Mouse (Mus musculus) ES-E14 (cell line): Measurements from ENCODE around the gene Mcl1. TPM values are rescaled to one million over a fixed set of nuclear protein-coding genes. Genes with fewer than 3 reads are reported as not detected.
"Not testable (repeated sequence)": the region's sequence is repeated elsewhere in the genome, so short reads cannot be mapped to it uniquely, and the experiment has no call there.

Experiments used
- DNase-seq: peaks from one replicate; pipeline ENCODE4 v3.0.0-alpha.2; 2013; ENCODE audit warnings: low read depth, low spot score
- H3K27ac ChIP-seq: 2 replicates; pipeline ENCODE4 v1.5.1; 2012; ENCODE audit warnings: low read depth, mild to moderate bottlenecking, low read length, moderate library complexity, mixed read lengths; ENCODE audit not compliant: poor library complexity, insufficient read depth, severe bottlenecking
- H3K36me3 ChIP-seq: 2 replicates; pipeline ENCODE4 v1.6.1; 2012; ENCODE audit warnings: mild to moderate bottlenecking, low read length, moderate library complexity, mixed read lengths; ENCODE audit not compliant: control insufficient read depth, poor library complexity, insufficient read depth, severe bottlenecking
- H3K4me1 ChIP-seq, 2 experiments: fragments of 150-350 bp in 1 of 2; sonication (generic) in 1 of 2; 2 replicates each; pipeline ENCODE4 v1.6.1; 2012; ENCODE audit warnings: low read length in 2 of 2, mild to moderate bottlenecking in 1 of 2, mixed read lengths in 1 of 2; ENCODE audit not compliant: control insufficient read depth in 2 of 2, insufficient read depth in 2 of 2, poor library complexity in 1 of 2
- H3K4me3 ChIP-seq, 2 experiments: fragments of 150-350 bp in 1 of 2; sonication (generic) in 1 of 2; 2 replicates each; pipeline ENCODE4 v1.5.1; 2012; ENCODE audit warnings: low read length in 2 of 2, low read depth in 1 of 2, mild to moderate bottlenecking in 1 of 2, mixed read lengths in 1 of 2; ENCODE audit not compliant: insufficient read depth in 1 of 2, poor library complexity in 1 of 2, severe bottlenecking in 1 of 2
- H3K9ac ChIP-seq: 2 replicates; pipeline ENCODE4 v1.6.1; 2012; ENCODE audit warnings: low read depth, mild to moderate bottlenecking, low read length, mixed read lengths; ENCODE audit not compliant: poor library complexity, insufficient read depth, severe bottlenecking
- H3K9me3 ChIP-seq: fragments of 150-350 bp; sonication (generic); 2 replicates; pipeline ENCODE4 v1.6.1; 2012; ENCODE audit warnings: low read depth, mild to moderate bottlenecking, low read length; ENCODE audit not compliant: control insufficient read depth, insufficient read depth
- CHD2 ChIP-seq: IDR thresholded peaks from 2 replicates; pipeline ENCODE4 v1.6.1; 2014; ENCODE audit warnings: mild to moderate bottlenecking, low read depth, low read length, inconsistent platforms
- HCFC1 ChIP-seq: IDR thresholded peaks from 2 replicates; pipeline ENCODE4 v1.6.1; 2012; ENCODE audit warnings: low read length, inconsistent platforms, borderline replicate concordance; ENCODE audit not compliant: insufficient read depth
- MAFK ChIP-seq: IDR thresholded peaks from 2 replicates; pipeline ENCODE4 v1.6.1; 2014; ENCODE audit warnings: mild to moderate bottlenecking, low read depth, low read length, inconsistent platforms; ENCODE audit not compliant: insufficient read depth
- ZC3H11A ChIP-seq: IDR thresholded peaks from 2 replicates; pipeline ENCODE4 v1.6.1; 2012; ENCODE audit warnings: low read depth, mild to moderate bottlenecking, inconsistent platforms, low read length, borderline replicate concordance
- ZNF384 ChIP-seq: IDR thresholded peaks from 2 replicates; pipeline ENCODE4 v1.6.1; 2012; ENCODE audit warnings: low read depth, low read length, inconsistent platforms
- in situ Hi-C, 2 experiments: fragments of 600-800 bp; cut with MboI; formaldehyde crosslinking; loops; one replicate each; pipeline ENCODE4 v1.15.1; 2025; ENCODE audit warnings: low sequenced_read_pairs in 2 of 2, inconsistent platforms in 1 of 2; ENCODE audit not compliant: unreplicated experiment in 2 of 2
- total RNA-seq: library from RNA; depleted of rRNA; stranded (reverse); fragments of 300-350 nt; gene quantifications from 2 replicates; pipeline ENCODE4 v1.2.3, GENCODE M21; 2012

Gene Mcl1
- total RNA-seq, 1 experiment: 207 TPM

DNA sequence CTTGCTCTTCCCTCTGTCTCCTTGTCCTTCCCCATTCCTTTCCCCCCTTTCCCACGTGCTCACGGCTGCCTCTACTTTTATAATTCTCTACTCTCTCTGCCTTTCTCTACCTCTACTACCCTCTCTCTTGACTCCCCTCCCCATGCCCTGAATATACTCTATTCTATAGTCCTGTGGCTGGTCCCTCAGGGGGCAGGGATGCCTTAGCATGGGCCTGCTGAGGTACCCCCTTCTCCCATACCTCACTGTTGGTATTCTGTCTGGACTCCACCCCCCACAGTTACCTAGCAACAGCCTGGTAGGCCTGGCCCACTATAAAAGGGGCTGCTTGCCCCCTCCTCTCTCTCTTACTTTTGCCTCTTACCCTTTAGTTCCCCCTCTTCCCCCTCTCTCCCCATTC, 35.0 kb upstream of the Mcl1 start:
- H3K27ac ChIP-seq: no peak overlapping the region
- H3K9me3 ChIP-seq: no peaks in the 10 kb centered on the region
- no peak overlapping the region for H3K9ac ChIP-seq
- no peak for DNase-seq
- peaks cover 6% of the 10 kb centered on the region in 2 experiments; a peak in 2 of 4 replicates for H3K4me1 ChIP-seq
- H3K36me3 ChIP-seq: peaks cover 14% of the 10 kb centered on the region
- no peak for TF ChIP-seq CHD2
- TF ChIP-seq ZNF384: no peak
- in situ Hi-C loops: no loop called here
- no peak overlapping the region for H3K4me3 ChIP-seq

DNA sequence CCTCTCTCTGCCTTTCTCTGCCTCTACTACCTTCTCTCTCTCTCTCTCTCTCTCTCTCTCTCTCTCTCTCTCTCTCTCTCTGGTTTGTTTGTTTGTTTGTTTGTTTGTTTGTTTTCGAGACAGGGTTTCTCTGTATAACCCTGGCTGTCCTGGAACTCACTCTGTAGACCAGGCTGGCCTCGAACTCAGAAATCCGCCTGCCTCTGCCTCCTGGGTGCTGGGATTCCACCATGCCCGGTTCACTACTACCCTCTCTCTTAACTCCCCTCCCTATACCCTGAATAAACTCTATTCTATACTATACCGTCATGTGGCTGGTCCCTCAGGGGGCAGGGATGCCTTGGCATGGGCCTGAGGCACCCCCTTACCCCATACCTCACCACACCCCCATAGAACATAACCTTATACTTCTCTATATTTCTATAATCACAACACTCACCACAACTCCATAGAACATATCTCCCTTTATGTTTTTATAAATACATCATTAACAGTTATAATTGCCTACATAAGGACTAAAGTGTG, 34.5 kb upstream of the Mcl1 start:
- H3K27ac ChIP-seq, H3K4me1 ChIP-seq, DNase-seq, H3K9ac ChIP-seq, H3K9me3 ChIP-seq, in situ Hi-C loops: not testable (repeated sequence)
- Histone ChIP-seq H3K36me3 (peaks cover 19% of the 10 kb centered on the region), H3K4me3 (peak overlapping the region in 1 of 2 experiments; percentile 70; a peak in 2 of 4 replicates)

DNA sequence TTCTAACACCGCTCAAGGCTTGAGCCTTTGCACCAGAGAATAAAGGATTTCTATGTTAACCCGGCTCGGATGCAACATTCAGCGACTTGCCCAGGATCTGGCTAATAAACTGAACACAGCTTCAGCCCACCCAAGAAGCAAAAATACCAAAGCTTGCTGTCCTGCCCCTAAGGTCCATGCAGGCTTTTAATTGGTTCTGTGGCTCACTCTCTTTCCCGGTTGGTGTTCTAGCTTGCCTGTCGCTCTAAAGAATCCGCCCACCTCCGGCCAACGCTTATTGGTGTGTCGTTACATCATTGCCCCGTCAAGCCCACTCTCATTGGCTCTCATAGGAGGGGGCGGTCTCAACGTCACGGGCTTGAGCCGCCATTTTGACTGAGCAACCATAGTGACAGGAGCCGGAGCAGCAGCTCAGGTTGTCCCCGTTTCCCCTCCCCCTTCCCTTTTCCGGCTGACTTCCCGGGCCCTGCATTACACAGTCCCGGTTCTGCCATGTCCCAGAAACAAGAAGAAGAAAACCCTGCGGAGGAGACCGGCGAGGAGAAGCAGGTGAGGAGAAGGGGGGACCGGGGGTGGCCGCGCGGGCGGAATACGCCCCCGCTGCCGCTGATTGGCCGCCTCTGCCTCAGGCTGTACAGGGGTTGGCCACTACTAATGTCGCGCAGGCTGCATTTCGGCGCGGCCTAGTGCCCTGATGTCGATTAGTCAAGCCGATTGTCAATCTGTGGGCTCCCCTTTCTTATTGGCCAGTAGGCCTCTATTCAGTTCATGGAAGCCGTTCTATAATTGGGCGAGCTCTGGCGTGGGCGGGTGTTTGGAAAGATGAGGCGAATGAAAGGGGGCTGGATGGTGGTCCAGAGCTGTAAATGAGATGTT, 33.7 kb upstream of the Mcl1 start, which contains the start of gene Ensa:
Gene Ensa (plus strand): TSS at position 366 of the 876 bp plus-strand sequence.
- peak within 1 kb of the TSS; percentile 93 for H3K4me3 ChIP-seq
- no peaks in the 10 kb centered on the region for H3K9me3 ChIP-seq
- peak; percentile 100 for DNase-seq
- peak within 1 kb of the TSS; percentile 98 for H3K9ac ChIP-seq
- in situ Hi-C loops: no loop called here
- H3K27ac ChIP-seq: peak within 1 kb of the TSS; percentile 95
- H3K4me1 ChIP-seq: peaks cover 6% of the 10 kb centered on the region in 2 experiments; a peak in 2 of 4 replicates
- H3K36me3 ChIP-seq: peaks cover 24% of the 10 kb centered on the region
- TF ChIP-seq MAFK (peak; percentile 3; the same call in 1 of the 2 replicates), HCFC1 (0 out of 2 replicates have a peak, but pooled peaks have one; percentile 45), CHD2 (peak; percentile 94), ZNF384 (no peak), ZC3H11A (no peak)

DNA sequence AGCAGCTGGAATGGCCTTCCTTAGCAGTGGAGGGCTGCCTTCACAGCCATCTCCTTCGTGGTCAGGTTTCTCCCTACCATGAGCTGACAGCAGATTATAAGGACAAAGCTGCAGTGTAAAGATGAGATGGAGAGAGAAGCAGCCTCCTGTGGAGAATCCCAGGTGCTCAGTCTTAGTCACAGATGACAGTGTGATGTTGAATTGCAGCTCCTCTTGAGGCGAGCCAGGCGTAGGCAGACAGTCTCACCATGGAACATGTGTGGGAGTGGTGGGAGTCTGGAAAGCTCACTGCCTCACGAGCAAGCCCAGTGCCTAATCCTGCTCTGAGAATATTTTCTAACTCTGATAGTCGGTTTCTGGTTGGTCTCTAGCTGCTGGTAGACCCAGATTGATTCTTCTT, 30.8 kb upstream of the Mcl1 start:
- Histone ChIP-seq H3K9ac (no peak overlapping the region), H3K4me3 (no peak overlapping the region), H3K36me3 (peaks cover 31% of the 10 kb centered on the region), H3K27ac (no peak overlapping the region), H3K9me3 (no peaks in the 10 kb centered on the region), H3K4me1 (peaks cover 6 to 10% of the 10 kb centered on the region in 2 experiments; a peak in 3 of 4 replicates)
- in situ Hi-C loops: no loop called here
- TF ChIP-seq ZNF384 (no peak), ZC3H11A (no peak), CHD2 (no peak), MAFK (no peak), HCFC1 (no peak)
- no peak for DNase-seq
